Mouse (Mus musculus) megakaryocyte progenitor cell, adult 5-6 weeks (primary cell): Measurements from ENCODE around the gene Dnajc30. TPM values are rescaled to one million over a fixed set of nuclear protein-coding genes. Genes with fewer than 3 reads are reported as not detected.
"Not testable (repeated sequence)": the region's sequence is repeated elsewhere in the genome, so short reads cannot be mapped to it uniquely, and the experiment has no call there.

Experiments used
- ATAC-seq: replicated peaks from 2 replicates; pipeline ENCODE4 v1.8.0; 2016; ENCODE audit warnings: mild to moderate bottlenecking, moderate TSS enrichment, inconsistent platforms; ENCODE audit not compliant: poor library complexity
- total RNA-seq, 2 experiments: library from RNA; stranded (forward) in 1 of 2; stranded (reverse) in 1 of 2; fragments of 157-497, 149-512 nt in 1 of 2; fragments of 200-1000 nt in 1 of 2; gene quantifications; 2 replicates each; pipeline versions ENCODE4 v1.2.3 to v1.2.4; 2015 to 2017

Dnajc30 gene
- total RNA-seq, 2 experiments from 2014 or later: 8.9 to 18.6 TPM

GRCm38 (mm10) chr5:135053356-135053755, 10.6 kb upstream of the Dnajc30 start:
- ATAC-seq: no peak

- ATAC-seq: peak; percentile 53
Measured at GRCm38 (mm10) chr5:135064382-135064766, 372 bp downstream of the Dnajc30 start.

- ATAC-seq: not testable (repeated sequence)
Measured at GRCm38 (mm10) chr5:135064909-135065446, 976 bp downstream of the Dnajc30 start, which contains the start of gene Bud23. Gene Bud23 (minus strand): TSS chr5:135064959.

GRCm38 (mm10) chr5:135066008-135066407, 2.0 kb downstream of the Dnajc30 start:
- no peak for ATAC-seq

GRCm38 (mm10) chr5:135070448-135070847, 6.4 kb downstream of the Dnajc30 start:
- ATAC-seq: peak; percentile 70

GRCm38 (mm10) chr5:135072061-135072460, 8.1 kb downstream of the Dnajc30 start:
- no peak for ATAC-seq

- no peak for ATAC-seq
Measured at GRCm38 (mm10) chr5:135072720-135073119, 8.7 kb downstream of the Dnajc30 start.

GRCm38 (mm10) chr5:135073349-135074150, 9.5 kb downstream of the Dnajc30 start:
- ATAC-seq: no peak

- no peak for ATAC-seq
Measured at GRCm38 (mm10) chr5:135075655-135076054, 11.7 kb downstream of the Dnajc30 start.

GRCm38 (mm10) chr5:135076368-135076767, 12.4 kb downstream of the Dnajc30 start:
- no peak for ATAC-seq

GRCm38 (mm10) chr5:135076931-135077505, 13.0 kb downstream of the Dnajc30 start:
- ATAC-seq: no peak

GRCm38 (mm10) chr5:135077564-135078481, 13.8 kb downstream of the Dnajc30 start, which contains the start of gene Vps37d:
Gene Vps37d (minus strand): TSS chr5:135078266.
- peak; percentile 93 for ATAC-seq

- no peak for ATAC-seq
Measured at GRCm38 (mm10) chr5:135078482-135078810, 14.4 kb downstream of the Dnajc30 start.

- no peak for ATAC-seq
Measured at GRCm38 (mm10) chr5:135079578-135079977, 15.6 kb downstream of the Dnajc30 start.

GRCm38 (mm10) chr5:135080539-135080938, 16.5 kb downstream of the Dnajc30 start:
- ATAC-seq: no peak

- ATAC-seq: no peak
Measured at GRCm38 (mm10) chr5:135086871-135087270, 22.9 kb downstream of the Dnajc30 start.

GRCm38 (mm10) chr5:135089653-135090052, 25.7 kb downstream of the Dnajc30 start, which contains the start of gene Mlxipl:
Gene Mlxipl (plus strand): TSS chr5:135089890.
- no peak for ATAC-seq

GRCm38 (mm10) chr5:135100981-135101380, 37.0 kb downstream of the Dnajc30 start:
- no peak for ATAC-seq

- peak; percentile 47 for ATAC-seq
Measured at GRCm38 (mm10) chr5:135103999-135104660, 40.1 kb downstream of the Dnajc30 start.

GRCm38 (mm10) chr5:135106758-135107256, 42.8 kb downstream of the Dnajc30 start:
- peak; percentile 94 for ATAC-seq
